8 mouse cellular contexts compared by ENCODE assay signal in the genomic region with DNA sequence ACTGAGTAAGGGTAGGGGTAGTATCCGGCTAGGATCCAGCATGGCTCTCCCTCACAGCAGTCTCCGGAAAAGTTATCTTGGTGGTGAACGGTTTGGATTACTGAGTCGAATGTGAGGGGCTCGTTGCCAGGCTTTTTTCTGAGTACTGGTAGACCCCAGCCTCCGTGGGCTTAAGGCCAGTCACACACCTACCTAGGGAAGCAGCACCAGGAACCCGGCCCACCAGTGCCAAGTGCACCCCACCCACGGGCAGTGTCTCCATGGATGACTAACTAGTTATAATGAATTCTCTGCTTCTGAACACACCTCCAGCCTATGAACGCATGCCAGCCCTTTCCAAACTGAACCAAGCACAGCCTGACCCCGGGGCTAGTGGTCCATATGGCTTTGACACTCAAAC. TPM values are rescaled to one million over a fixed set of nuclear protein-coding genes. Genes with fewer than 3 reads are reported as not detected.
DNase-seq lines count a peak whose midpoint lies in the region; ATAC-seq and TF ChIP-seq lines count a peak whose summit lies in the region.

No protein-coding gene starts in this region.

- ATAC-seq in cerebellum, adult (ENCODE audit: insufficient number of reproducible peaks, low FRiP score, low TSS enrichment) = 0 out of 2 replicates have a peak, but pooled peaks have one; percentile 1
- ATAC-seq in lung, embryonic 14.5 days (ENCODE audit: insufficient read depth) = 0 out of 2 replicates have a peak, but pooled peaks have one; percentile 10
- no peak for ATAC-seq in intestine, embryonic 15.5 days
- ATAC-seq in neural tube, embryonic 12.5 days (ENCODE audit: low FRiP score, low read depth) = no peak

- H3K4me1 ChIP-seq in lung, embryonic 14.5 days (ENCODE audit: insufficient read depth) = no peaks in the 10 kb centered on the region; the same call in 1 of the 2 replicates
- H3K4me1 ChIP-seq in intestine, embryonic 15.5 days (replicated peaks) = peaks cover 15% of the 10 kb centered on the region
- H3K4me1 ChIP-seq in neural tube, embryonic 12.5 days = peaks cover 5% of the 10 kb centered on the region; the same call in 1 of the 2 replicates

- H3K9ac ChIP-seq in lung, embryonic 14.5 days = no peak overlapping the region; the same call in 1 of the 2 replicates
- H3K9ac ChIP-seq in intestine, embryonic 15.5 days = peak overlapping the region; percentile 47; the same call in 1 of the 2 replicates
- peak overlapping the region; percentile 75 for H3K9ac ChIP-seq in neural tube, embryonic 12.5 days

- no peak for TF ChIP-seq CTCF in lung, embryonic 14.5 days (IDR thresholded peaks at IDR 0.05; ENCODE audit: low read depth)

- peaks cover 64% of the 10 kb centered on the region for H3K27me3 ChIP-seq in lung, embryonic 14.5 days (ENCODE audit: insufficient read depth, low read length)
- H3K27me3 ChIP-seq in intestine, embryonic 15.5 days (replicated peaks) = peaks cover 72% of the 10 kb centered on the region
- peaks cover 48% of the 10 kb centered on the region for H3K27me3 ChIP-seq in neural tube, embryonic 12.5 days (replicated peaks)

- H3K27ac ChIP-seq in lung, embryonic 14.5 days (ENCODE audit: low read depth) = no peak overlapping the region
- H3K27ac ChIP-seq in intestine, embryonic 15.5 days = no peak overlapping the region
- H3K27ac ChIP-seq in neural tube, embryonic 12.5 days = no peak overlapping the region

- DNase-seq in cerebellum, adult 18-20 months = no peak
- DNase-seq in lung, embryonic 14.5 days = no peak
- no peak for DNase-seq in lung, postnatal 4 days
- no peak for DNase-seq in adrenal gland, postnatal 10 days
- DNase-seq in gastrocnemius, postnatal 36 days = no peak

- WGBS in lung, embryonic 14.5 days = 10% methylated on average over 10 of the region's 10 CpGs
- WGBS in intestine, embryonic 15.5 days = 8% methylated on average over 10 of the region's 10 CpGs
- WGBS in neural tube, embryonic 12.5 days = 11% methylated on average over 10 of the region's 10 CpGs

- H3K36me3 ChIP-seq in lung, embryonic 14.5 days (ENCODE audit: insufficient read depth) = no peaks in the 10 kb centered on the region
- H3K36me3 ChIP-seq in intestine, embryonic 15.5 days = no peaks in the 10 kb centered on the region
- no peaks in the 10 kb centered on the region for H3K36me3 ChIP-seq in neural tube, embryonic 12.5 days

- intact Hi-C loops in gastrocnemius, postnatal 36 days (cut with DNase I) = no loop called here

- peak overlapping the region; percentile 59 for H3K4me3 ChIP-seq in lung, embryonic 14.5 days (ENCODE audit: low read depth, low read length)
- H3K4me3 ChIP-seq in intestine, embryonic 15.5 days (replicated peaks) = peak overlapping the region; percentile 58
- H3K4me3 ChIP-seq in neural tube, embryonic 12.5 days = peak overlapping the region; percentile 75

- peak overlapping the region; percentile 100 for H3K4me2 ChIP-seq in lung, embryonic 14.5 days
- peak overlapping the region; percentile 99 for H3K4me2 ChIP-seq in intestine, embryonic 15.5 days (replicated peaks)
- peak overlapping the region; percentile 97 for H3K4me2 ChIP-seq in neural tube, embryonic 12.5 days (replicated peaks)

- H3K9me3 ChIP-seq in lung, embryonic 14.5 days (ENCODE audit: low read depth, low read length) = no peaks in the 10 kb centered on the region
- no peaks in the 10 kb centered on the region for H3K9me3 ChIP-seq in intestine, embryonic 15.5 days
- H3K9me3 ChIP-seq in neural tube, embryonic 12.5 days = no peaks in the 10 kb centered on the region

RNA-seq across cellular contexts. Expression of a gene that starts 1.6 kb away (rescaled TPM):
- polyA plus RNA-seq in lung, embryonic 14.5 days (2014; fragmentation: Nextera tagmentation; extraction: Ambion mirVana) = 0.22 and 0.45 TPM in 2 replicates
- 1.4 and 1.7 TPM in 2 replicates for polyA plus RNA-seq in intestine, embryonic 15.5 days (2015; fragmentation: Nextera tagmentation; extraction: Ambion mirVana)
- polyA plus RNA-seq in neural tube, embryonic 12.5 days (2016; fragmentation: Nextera tagmentation; extraction: Ambion mirVana) = 34.6 and 36.9 TPM in 2 replicates
- total RNA-seq in adrenal gland, postnatal 10 days (2021) = 1 to 10 TPM; 1.5 to 3.2 TPM
- total RNA-seq in gastrocnemius, postnatal 36 days (2021) = under 1 TPM; 0.51 to 0.94 TPM

Comparison
In these comparisons a context has a peak if more than half of its experiments do, and no peak if none do; other contexts are left out.
1. ATAC-seq: peak in cerebellum, adult (single experiment) and lung, embryonic 14.5 days (single experiment); none in intestine, embryonic 15.5 days (single experiment) and neural tube, embryonic 12.5 days (single experiment).
2. RNA of a gene that starts 1.6 kb away (polyA plus RNA-seq): 34.6 to 36.9 TPM in neural tube, embryonic 12.5 days; 1.4 to 1.7 TPM in intestine, embryonic 15.5 days and 0.22 to 0.45 TPM in lung, embryonic 14.5 days; every median in the first group is over 10 times any median in the second.
3. Peak in every context shown above with its lines, with median percentiles within 50 percentile points of each other: H3K4me2 ChIP-seq and H3K4me3 ChIP-seq.